Mouse (Mus musculus): ENCODE results near the gene Gm45716.

GRCm38 (mm10) chr11:90167771-90168170 is 19.7 kb upstream of the Gm45716 start:
- peak; percentile 56 for TF ChIP-seq CTCF (IDR thresholded peaks at IDR 0.05; ENCODE audit: insufficient read depth, low read length)
- TF ChIP-seq POLR2A (IDR thresholded peaks at IDR 0.05; ENCODE audit: borderline replicate concordance, extremely low read depth, low read depth, low read length) = no peak

Measured in lung, adult 2 months (tissue).